Mouse (Mus musculus) CD4-positive, CD25-positive, alpha-beta regulatory T cell (primary cell): ENCODE measurements around the gene Cdh23. TPM values are rescaled to one million over a fixed set of nuclear protein-coding genes. Genes with fewer than 3 reads are reported as not detected.

Experiments
- polyA plus RNA-seq: library from polyadenylated mRNA; unstranded; fragments of 100-300 nt; shearing (Covaris generic); gene quantifications from one replicate; pipeline ENCODE4 v1.2.1, GENCODE M21; 2017

Cdh23 gene
- 21.3 TPM for polyA plus RNA-seq

GRCm38 (mm10) chr10:60696390-60696789 lies at the start of gene Cdh23:
TSS of gene Cdh23 (minus strand) at chr10:60696490.

GRCm38 (mm10) chr10:60399449-60399848 lies 296.8 kb downstream of the Cdh23 start, which contains the start of gene Gm17455:
TSS of gene Gm17455 (plus strand) at chr10:60399726.

GRCm38 (mm10) chr10:60346701-60347405 lies 349.4 kb downstream of the Cdh23 start, which contains the start of gene Vsir:
TSS of gene Vsir (plus strand) at chr10:60346851.

GRCm38 (mm10) chr10:60277207-60278005 lies 418.9 kb downstream of the Cdh23 start, which contains the start of gene Psap:
TSS of gene Psap (plus strand) at chr10:60277627.

Other genes with a start within 250 kb of the Cdh23 start
- gene Slc29a3, start 56.3 kb upstream of the Cdh23 start, polyA plus RNA-seq, result 19.1 TPM
- not detected for gene Unc5b, start 135.1 kb upstream of the Cdh23 start, polyA plus RNA-seq